ENCODE assay signal across 8 mouse cellular contexts in the genomic region with DNA sequence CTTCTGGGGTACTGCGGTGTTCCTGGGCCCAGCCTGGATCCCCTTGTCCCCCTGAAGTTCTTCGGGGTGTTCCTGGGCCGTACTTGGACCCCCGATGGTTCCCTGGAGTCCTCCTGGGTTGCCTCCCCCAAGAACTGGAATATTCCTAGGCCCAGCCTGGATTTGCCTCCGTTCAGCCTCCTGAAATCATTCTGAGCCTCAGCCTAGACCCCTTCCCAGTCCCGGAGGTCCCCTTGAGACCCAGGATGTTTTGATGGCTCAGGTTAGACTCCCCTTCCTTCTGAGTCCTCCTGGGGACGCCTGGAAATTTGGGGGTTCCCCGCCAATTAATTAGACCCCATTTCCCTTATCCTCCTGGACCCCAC. TPM values are rescaled to one million over a fixed set of nuclear protein-coding genes. Genes with fewer than 3 reads are reported as not detected.
DNase-seq lines count a peak whose midpoint lies in the region; ATAC-seq and TF ChIP-seq lines count a peak whose summit lies in the region.

No protein-coding gene starts in this region.

- H3K4me3 ChIP-seq in heart, postnatal 0 days (ENCODE audit: low read depth, low read length): peak overlapping the region; percentile 94
- H3K4me3 ChIP-seq in bone marrow, adult 2 months (replicated peaks; ENCODE audit: control insufficient read depth, low read depth, low read length): peak overlapping the region; percentile 67
- H3K4me3 ChIP-seq in hindbrain, embryonic 12.5 days: peak overlapping the region; percentile 86
- peak overlapping the region; percentile 95 for H3K4me3 ChIP-seq in midbrain, embryonic 12.5 days

- TF ChIP-seq POLR2A in bone marrow, adult 2 months (IDR thresholded peaks at IDR 0.05; ENCODE audit: borderline replicate concordance, control insufficient read depth, low read depth, low read length): no peak

- TF ChIP-seq EP300 in heart, postnatal 0 days (IDR thresholded peaks at IDR 0.05; ENCODE audit: low read depth): no peak

- H3K27me3 ChIP-seq in heart, postnatal 0 days (ENCODE audit: control insufficient read depth, insufficient read depth, low read length): no peaks in the 10 kb centered on the region
- H3K27me3 ChIP-seq in hindbrain, embryonic 12.5 days: no peaks in the 10 kb centered on the region
- H3K27me3 ChIP-seq in midbrain, embryonic 12.5 days: no peaks in the 10 kb centered on the region

- 0 out of 2 replicates have a peak, but pooled peaks have one; percentile 4 for ATAC-seq in heart, postnatal 0 days (ENCODE audit: insufficient read depth, low read depth)
- ATAC-seq in hindbrain, embryonic 12.5 days (ENCODE audit: low FRiP score): peak; percentile 33; the same call in 1 of the 2 replicates
- no peak; the same call in 1 of the 2 replicates for ATAC-seq in midbrain, embryonic 12.5 days (ENCODE audit: low FRiP score, low read depth)
- no peak for ATAC-seq in granulocyte monocyte progenitor cell, adult 5-6 weeks (replicated peaks; ENCODE audit: poor library complexity, severe bottlenecking)

- no peak for DNase-seq in heart, postnatal 0 days (ENCODE audit: low spot score)
- no peak for DNase-seq in heart, adult 9 months (ENCODE audit: low spot score in 2 of 2)
- DNase-seq in ovary, postnatal 10 days (ENCODE audit: low spot score): no peak
- no peak for DNase-seq in gastrocnemius, adult 8-10 months (ENCODE audit: low spot score in 2 of 2)

- no peaks in the 10 kb centered on the region for H3K9me3 ChIP-seq in heart, postnatal 0 days (replicated peaks; ENCODE audit: control insufficient read depth, low read length)
- H3K9me3 ChIP-seq in hindbrain, embryonic 12.5 days (replicated peaks): no peaks in the 10 kb centered on the region
- H3K9me3 ChIP-seq in midbrain, embryonic 12.5 days: no peaks in the 10 kb centered on the region

- TF ChIP-seq CTCF in heart, postnatal 0 days (IDR thresholded peaks at IDR 0.05; ENCODE audit: low read depth): no peak
- no peak for TF ChIP-seq CTCF in bone marrow, adult 2 months (IDR thresholded peaks at IDR 0.05; ENCODE audit: control insufficient read depth, insufficient read depth, low read length)

- H3K4me2 ChIP-seq in heart, postnatal 0 days (ENCODE audit: low read depth, low read length): peak overlapping the region; percentile 99
- H3K4me2 ChIP-seq in hindbrain, embryonic 12.5 days (replicated peaks): peak overlapping the region; percentile 83
- peak overlapping the region; percentile 81 for H3K4me2 ChIP-seq in midbrain, embryonic 12.5 days (replicated peaks)

- peak overlapping the region; percentile 95 for H3K9ac ChIP-seq in heart, postnatal 0 days (replicated peaks; ENCODE audit: low read depth, low read length)
- peak overlapping the region; percentile 98 for H3K9ac ChIP-seq in hindbrain, embryonic 12.5 days
- peak overlapping the region; percentile 97 for H3K9ac ChIP-seq in midbrain, embryonic 12.5 days (replicated peaks)

- peak overlapping the region; percentile 77 for H3K27ac ChIP-seq in heart, postnatal 0 days (ENCODE audit: low read depth)
- H3K27ac ChIP-seq in bone marrow, adult 2 months (ENCODE audit: control insufficient read depth, insufficient read depth, low read depth, low read length, poor library complexity): no peak overlapping the region
- peak overlapping the region; percentile 70 for H3K27ac ChIP-seq in hindbrain, embryonic 12.5 days
- peak overlapping the region; percentile 70 for H3K27ac ChIP-seq in midbrain, embryonic 12.5 days (replicated peaks)

- H3K4me1 ChIP-seq in heart, postnatal 0 days (ENCODE audit: control insufficient read depth, insufficient read depth): peaks cover 14% of the 10 kb centered on the region
- H3K4me1 ChIP-seq in bone marrow, adult 2 months (ENCODE audit: control insufficient read depth, insufficient read depth, low read length): no peaks in the 10 kb centered on the region; the same call in 1 of the 2 replicates
- peaks cover 27% of the 10 kb centered on the region for H3K4me1 ChIP-seq in hindbrain, embryonic 12.5 days
- H3K4me1 ChIP-seq in midbrain, embryonic 12.5 days: peaks cover 20% of the 10 kb centered on the region

- H3K36me3 ChIP-seq in heart, postnatal 0 days (replicated peaks; ENCODE audit: control insufficient read depth, insufficient read depth, low read length): no peaks in the 10 kb centered on the region
- no peaks in the 10 kb centered on the region for H3K36me3 ChIP-seq in hindbrain, embryonic 12.5 days
- no peaks in the 10 kb centered on the region for H3K36me3 ChIP-seq in midbrain, embryonic 12.5 days

- WGBS in heart, postnatal 0 days: 22% methylated on average over 8 of the region's 8 CpGs
- 69% methylated on average over 8 of the region's 8 CpGs for WGBS in bone marrow, adult 2 months
- 14% methylated on average over 8 of the region's 8 CpGs for WGBS in hindbrain, embryonic 12.5 days
- 22% methylated on average over 8 of the region's 8 CpGs for WGBS in midbrain, embryonic 12.5 days

RNA-seq across cellular contexts. Expression of gene Agpat3, which starts 0.4 kb away (rescaled TPM):
- 151 and 164 TPM in 2 replicates for total RNA-seq in heart, postnatal 0 days (2014; rRNA removed; ENCODE audit: low replicate concordance)
- 173 and 182 TPM in 2 replicates for polyA plus RNA-seq in heart, postnatal 0 days (2015; fragmentation: Nextera tagmentation; extraction: Ambion mirVana)
- 15.4 and 21.4 TPM in 2 replicates for polyA plus RNA-seq in bone marrow, adult 2 months (2011; ENCODE audit: insufficient read depth, insufficient read length, low replicate concordance, missing spikeins)
- 59.2 and 59.7 TPM in 2 replicates for polyA plus RNA-seq in hindbrain, embryonic 12.5 days (2016; fragmentation: Nextera tagmentation; extraction: Ambion mirVana)
- polyA plus RNA-seq in midbrain, embryonic 12.5 days (2016; fragmentation: Nextera tagmentation; extraction: Ambion mirVana): 58.2 TPM in 2 replicates
- total RNA-seq in gastrocnemius, adult 8-10 months (2022): 100 to 1,000 TPM; 107 to 126 (median 122) TPM
- total RNA-seq in granulocyte monocyte progenitor cell, adult 5-6 weeks (2014; fragmentation: Nextera tagmentation): 0.19 and 0.39 TPM in 2 replicates
- total RNA-seq in granulocyte monocyte progenitor cell, adult 5-6 weeks (2017): 0.52 and 0.88 TPM in 2 replicates

Comparison
In these comparisons a context has a peak if more than half of its experiments do, and no peak if none do; other contexts are left out.
1. ATAC-seq: peak in heart, postnatal 0 days (single experiment) and hindbrain, embryonic 12.5 days (single experiment); none in midbrain, embryonic 12.5 days (single experiment) and granulocyte monocyte progenitor cell, adult 5-6 weeks (single experiment).
2. Peak in every context shown above with its lines, with median percentiles within 50 percentile points of each other: H3K4me2 ChIP-seq, H3K4me3 ChIP-seq and H3K9ac ChIP-seq.